Comparison of ENCODE assay signal across 8 mouse cellular contexts in the genomic region with DNA sequence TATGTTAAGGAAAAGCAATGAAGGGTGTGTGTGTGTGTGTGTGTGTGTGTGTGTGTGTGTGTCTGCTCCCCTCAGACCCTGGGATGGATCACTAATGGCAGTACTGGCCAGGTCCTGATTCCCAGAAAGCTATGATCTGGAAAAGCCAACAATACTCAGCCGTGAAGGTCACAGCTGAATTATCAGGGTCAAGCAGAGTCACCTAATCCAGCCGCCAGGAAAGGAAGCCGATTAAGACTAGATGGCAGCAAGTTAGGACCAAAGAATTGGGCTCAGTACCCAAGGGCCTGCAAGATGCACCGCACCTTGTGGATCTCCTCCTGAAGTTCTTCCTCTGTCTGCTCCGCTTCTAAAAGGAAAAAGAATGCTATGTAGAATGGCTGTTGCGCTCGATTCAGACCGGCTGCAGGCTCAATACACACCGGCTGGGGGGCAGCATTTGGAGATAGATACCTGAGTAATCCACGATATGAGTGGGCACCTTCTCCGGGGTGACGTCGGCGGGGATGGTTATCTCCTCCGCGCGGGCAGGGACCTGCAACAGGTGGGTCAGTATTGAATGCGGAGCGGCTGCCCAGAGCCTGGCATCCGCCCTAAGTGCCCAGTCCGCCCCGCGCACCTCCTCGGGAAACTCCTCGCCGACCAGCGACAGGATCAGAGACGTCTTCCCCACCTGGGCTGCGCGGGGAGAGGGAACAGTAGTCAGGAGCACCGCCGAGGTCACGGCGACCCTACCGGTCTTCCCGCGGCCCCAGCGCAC. TPM values are rescaled to one million over a fixed set of nuclear protein-coding genes. Genes with fewer than 3 reads are reported as not detected.
DNase-seq lines count a peak whose midpoint lies in the region; ATAC-seq and TF ChIP-seq lines count a peak whose summit lies in the region.

No protein-coding gene starts in this region.

- peaks cover 36% of the 10 kb centered on the region for H3K36me3 ChIP-seq in hindbrain, postnatal 0 days (ENCODE audit: insufficient read depth, low read length)
- H3K36me3 ChIP-seq in megakaryocyte, embryonic 14.5 days (replicated peaks; ENCODE audit: low read length) = peaks cover 82% of the 10 kb centered on the region

- peaks cover 7% of the 10 kb centered on the region; the same call in 1 of the 2 replicates for H3K4me1 ChIP-seq in hindbrain, postnatal 0 days (ENCODE audit: insufficient read depth, low read length)
- H3K4me1 ChIP-seq in megakaryocyte, embryonic 14.5 days = peaks cover 70% of the 10 kb centered on the region

- peak overlapping the region; percentile 67 for H3K4me2 ChIP-seq in hindbrain, postnatal 0 days (ENCODE audit: low read depth, low read length)

- no peaks in the 10 kb centered on the region for H3K27me3 ChIP-seq in hindbrain, postnatal 0 days (ENCODE audit: insufficient read depth, low read length)
- no peaks in the 10 kb centered on the region for H3K27me3 ChIP-seq in megakaryocyte, embryonic 14.5 days (replicated peaks)

- peak; percentile 63 for DNase-seq in cerebellum, adult 11-12 months
- DNase-seq in cerebellum, adult 11 months = no peak
- peak; percentile 44 for DNase-seq in spleen, adult 12 weeks (ENCODE audit: low spot score)
- DNase-seq in spleen, postnatal 10 days (ENCODE audit: low spot score in 2 of 2) = no peak
- DNase-seq in hindbrain, postnatal 0 days (ENCODE audit: low spot score) = peak; percentile 32
- no peak for DNase-seq in layer of hippocampus, adult 8-10 months (ENCODE audit: low spot score in 2 of 2)
- no peak for DNase-seq in right cerebral cortex, postnatal 4 days

- no peak for ATAC-seq in hindbrain, postnatal 0 days

- peak overlapping the region; percentile 83 for H3K27ac ChIP-seq in hindbrain, postnatal 0 days

- peak overlapping the region; percentile 83 for H3K4me3 ChIP-seq in hindbrain, postnatal 0 days (ENCODE audit: low read length)
- peak overlapping the region; percentile 99 for H3K4me3 ChIP-seq in megakaryocyte, embryonic 14.5 days (replicated peaks)

- H3K9me3 ChIP-seq in hindbrain, postnatal 0 days (ENCODE audit: low read length) = no peaks in the 10 kb centered on the region
- no peaks in the 10 kb centered on the region for H3K9me3 ChIP-seq in megakaryocyte, embryonic 14.5 days

- TF ChIP-seq CTCF in hindbrain, postnatal 0 days (IDR thresholded peaks at IDR 0.05; ENCODE audit: low read depth) = no peak

- WGBS in hindbrain, postnatal 0 days = 3% methylated on average over 37 of the region's 38 CpGs

- peak overlapping the region; percentile 75 for H3K9ac ChIP-seq in hindbrain, postnatal 0 days (replicated peaks; ENCODE audit: low read length)

RNA-seq across cellular contexts. Expression of a gene that starts 0.8 kb away (rescaled TPM):
- total RNA-seq in hindbrain, postnatal 0 days (2014; rRNA removed) = 39.8 and 64.1 TPM in 2 replicates
- polyA plus RNA-seq in hindbrain, postnatal 0 days (2015; fragmentation: Nextera tagmentation; extraction: Ambion mirVana) = 14.6 and 15.8 TPM in 2 replicates
- 59.4 and 75.2 TPM in 2 replicates for polyA plus RNA-seq in megakaryocyte, embryonic 14.5 days (2012; ENCODE audit: insufficient read depth, low replicate concordance)
- total RNA-seq in layer of hippocampus, adult 8-10 months (2022) = 100 to 1,000 TPM in 1 of 4 experiments, 10 to 100 TPM in 3; 81.2 to 107 (median 93.1) TPM

RNA-seq across cellular contexts. Expression of a gene that starts 2.3 kb away (rescaled TPM):
- total RNA-seq in hindbrain, postnatal 0 days (2014; rRNA removed) = 22.8 and 40.0 TPM in 2 replicates
- 12.6 and 12.9 TPM in 2 replicates for polyA plus RNA-seq in hindbrain, postnatal 0 days (2015; fragmentation: Nextera tagmentation; extraction: Ambion mirVana)
- 3.0 and 5.2 TPM in 2 replicates for polyA plus RNA-seq in megakaryocyte, embryonic 14.5 days (2012; ENCODE audit: insufficient read depth, low replicate concordance)
- 10 to 100 TPM; 21.4 to 27.6 (median 25.7) TPM for total RNA-seq in layer of hippocampus, adult 8-10 months (2022)

RNA-seq across cellular contexts. Expression of a gene that starts 6.7 kb away (rescaled TPM):
- total RNA-seq in hindbrain, postnatal 0 days (2014; rRNA removed) = 122 and 135 TPM in 2 replicates
- polyA plus RNA-seq in hindbrain, postnatal 0 days (2015; fragmentation: Nextera tagmentation; extraction: Ambion mirVana) = 78.6 and 80.0 TPM in 2 replicates
- polyA plus RNA-seq in megakaryocyte, embryonic 14.5 days (2012; ENCODE audit: insufficient read depth, low replicate concordance) = 2.9 and 3.8 TPM in 2 replicates
- total RNA-seq in layer of hippocampus, adult 8-10 months (2022) = 10 to 100 TPM; 31.6 to 44.8 (median 40.9) TPM

RNA-seq across cellular contexts. Expression of a gene that starts 10.6 kb away (rescaled TPM):
- total RNA-seq in hindbrain, postnatal 0 days (2014; rRNA removed) = 271 and 273 TPM in 2 replicates
- 369 and 370 TPM in 2 replicates for polyA plus RNA-seq in hindbrain, postnatal 0 days (2015; fragmentation: Nextera tagmentation; extraction: Ambion mirVana)
- 34.5 and 115 TPM in 2 replicates for polyA plus RNA-seq in megakaryocyte, embryonic 14.5 days (2012; ENCODE audit: insufficient read depth, low replicate concordance)
- 100 to 1,000 TPM; 151 to 155 (median 152) TPM for total RNA-seq in layer of hippocampus, adult 8-10 months (2022)

RNA-seq across cellular contexts. Expression of a gene that starts 15.1 kb away (rescaled TPM):
- total RNA-seq in hindbrain, postnatal 0 days (2014; rRNA removed) = 57.0 and 61.0 TPM in 2 replicates
- polyA plus RNA-seq in hindbrain, postnatal 0 days (2015; fragmentation: Nextera tagmentation; extraction: Ambion mirVana) = 38.6 and 41.3 TPM in 2 replicates
- 2.4 and 7.8 TPM in 2 replicates for polyA plus RNA-seq in megakaryocyte, embryonic 14.5 days (2012; ENCODE audit: insufficient read depth, low replicate concordance)
- 10 to 100 TPM; 61.0 to 63.6 (median 61.8) TPM for total RNA-seq in layer of hippocampus, adult 8-10 months (2022)

Comparison
In these comparisons a context has a peak if more than half of its experiments do, and no peak if none do; other contexts are left out.
1. DNase-seq: peak in cerebellum, adult 11-12 months (single experiment), spleen, adult 12 weeks (single experiment) and hindbrain, postnatal 0 days (single experiment); none in cerebellum, adult 11 months (single experiment), spleen, postnatal 10 days (0 of 2), layer of hippocampus, adult 8-10 months (0 of 2) and right cerebral cortex, postnatal 4 days (single experiment).